Mouse (Mus musculus) cerebellum, adult 2 months (tissue): ENCODE measurements around the gene Plac9a.
"Not testable (repeated sequence)": the region's sequence is repeated elsewhere in the genome, so short reads cannot be mapped to it uniquely, and the experiment has no call there.

Experiments used
- CTCF ChIP-seq: fragments of 200-500 bp; IDR thresholded peaks from 2 replicates; pipeline ENCODE4 v1.5.1; 2011; ENCODE audit warnings: low read depth, mild to moderate bottlenecking, control low read depth, low read length, moderate library complexity, borderline replicate concordance; ENCODE audit not compliant: insufficient read depth
- POLR2A ChIP-seq: fragments of 200-500 bp; IDR thresholded peaks from 2 replicates; pipeline ENCODE4 v1.6.1; 2011; ENCODE audit warnings: low read length, control low read depth, borderline replicate concordance; ENCODE audit not compliant: insufficient read depth

GRCm38 (mm10) chr14:25903000-25903399, at the start of gene Plac9a:
- not testable (repeated sequence) for TF ChIP-seq CTCF, POLR2A
